Mouse (Mus musculus): Measurements from ENCODE around the gene Hdhd3. TPM values are rescaled to one million over a fixed set of nuclear protein-coding genes. Genes with fewer than 3 reads are reported as not detected.

The Hdhd3 gene
- total RNA-seq, 1 experiment, result 0.62 TPM

DNA sequence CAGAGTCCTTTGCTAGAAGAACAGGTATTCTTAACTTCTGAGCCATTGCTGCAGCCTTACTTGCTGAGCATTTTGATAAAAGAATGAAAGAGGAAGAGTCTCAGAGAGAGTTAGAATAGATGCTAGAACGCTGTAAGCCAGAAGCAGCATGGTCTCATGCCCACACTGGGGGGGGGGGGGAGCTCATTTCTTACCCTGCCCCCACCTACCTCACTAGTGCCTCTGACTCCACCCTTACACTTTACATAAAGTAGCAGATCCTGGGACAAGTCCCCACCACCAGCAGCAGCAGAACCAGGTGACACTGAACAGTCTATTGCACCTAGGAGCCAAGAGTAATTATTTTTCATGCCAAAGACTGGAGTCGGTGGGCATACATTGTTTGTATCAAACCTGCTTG lies 28.1 kb downstream of the Hdhd3 start:
- TF ChIP-seq HCFC1 (IDR thresholded peaks at IDR 0.05; ENCODE audit: borderline replicate concordance, insufficient read depth, low read length), result no peak
- TF ChIP-seq CHD2 (IDR thresholded peaks at IDR 0.05; ENCODE audit: low read depth, low read length), result no peak
- TF ChIP-seq ZNF384 (IDR thresholded peaks at IDR 0.05; ENCODE audit: low read depth, low read length), result no peak
- TF ChIP-seq MAFK (IDR thresholded peaks at IDR 0.05; ENCODE audit: insufficient read depth, low read depth, low read length), result no peak
- TF ChIP-seq ZC3H11A (IDR thresholded peaks at IDR 0.05; ENCODE audit: borderline replicate concordance, low read depth, low read length), result no peak
- no peak overlapping the region for H3K4me3 ChIP-seq (ENCODE audit: insufficient read depth in 1 of 2, low read depth in 1 of 2, low read length in 2 of 2, poor library complexity in 1 of 2, severe bottlenecking in 1 of 2)
- in situ Hi-C loops (cut with MboI; ENCODE audit: low sequenced_read_pairs in 2 of 2, unreplicated experiment in 2 of 2), result no loop called here
- no peaks in the 10 kb centered on the region for H3K4me1 ChIP-seq (ENCODE audit: control insufficient read depth in 2 of 2, insufficient read depth in 2 of 2, low read length in 2 of 2, poor library complexity in 1 of 2)
- no peaks in the 10 kb centered on the region for H3K36me3 ChIP-seq (ENCODE audit: control insufficient read depth, insufficient read depth, low read length, poor library complexity, severe bottlenecking)
- H3K9me3 ChIP-seq (ENCODE audit: control insufficient read depth, insufficient read depth, low read depth, low read length), result no peaks in the 10 kb centered on the region
- DNase-seq (ENCODE audit: low read depth, low spot score), result no peak
- H3K9ac ChIP-seq (ENCODE audit: insufficient read depth, low read depth, low read length, poor library complexity, severe bottlenecking), result no peak overlapping the region
- H3K27ac ChIP-seq (ENCODE audit: insufficient read depth, low read depth, low read length, poor library complexity, severe bottlenecking), result no peak overlapping the region

DNA sequence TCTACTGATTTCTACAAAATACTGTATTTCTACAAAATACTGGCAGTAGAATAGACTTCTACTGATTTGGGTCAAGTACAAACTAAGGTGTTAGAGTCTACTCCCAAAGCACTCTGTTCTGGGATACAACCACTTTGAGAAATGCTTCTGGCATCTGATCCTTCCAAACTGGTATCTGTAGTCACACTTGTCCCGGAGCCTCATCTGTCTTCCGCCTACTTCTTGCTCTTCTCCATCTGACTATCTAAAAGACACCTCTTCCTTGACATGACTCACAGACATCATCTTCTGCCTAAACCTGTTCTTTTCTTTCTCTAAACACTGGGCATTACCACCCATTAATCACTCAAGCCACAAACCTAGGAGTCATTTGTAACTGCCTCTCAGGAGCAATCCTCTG lies 31.2 kb downstream of the Hdhd3 start:
- DNase-seq (ENCODE audit: low read depth, low spot score), result no peak
- in situ Hi-C loops (cut with MboI; ENCODE audit: low sequenced_read_pairs in 2 of 2, unreplicated experiment in 2 of 2), result no loop called here
- Histone ChIP-seq H3K4me3 (ENCODE audit: insufficient read depth in 1 of 2, low read depth in 1 of 2, low read length in 2 of 2, poor library complexity in 1 of 2, severe bottlenecking in 1 of 2) (no peak overlapping the region), H3K9ac (ENCODE audit: insufficient read depth, low read depth, low read length, poor library complexity, severe bottlenecking) (no peak overlapping the region), H3K9me3 (ENCODE audit: control insufficient read depth, insufficient read depth, low read depth, low read length) (no peaks in the 10 kb centered on the region), H3K36me3 (ENCODE audit: control insufficient read depth, insufficient read depth, low read length, poor library complexity, severe bottlenecking) (0 out of 2 replicates have a peak, but pooled peaks cover 4% of the 10 kb centered on the region), H3K4me1 (ENCODE audit: control insufficient read depth in 2 of 2, insufficient read depth in 2 of 2, low read length in 2 of 2, poor library complexity in 1 of 2) (0 out of 4 replicates have a peak, but pooled peaks cover 0 to 2% of the 10 kb centered on the region in 2 experiments), H3K27ac (ENCODE audit: insufficient read depth, low read depth, low read length, poor library complexity, severe bottlenecking) (no peak overlapping the region)
- TF ChIP-seq ZC3H11A (IDR thresholded peaks at IDR 0.05; ENCODE audit: borderline replicate concordance, low read depth, low read length) (no peak), HCFC1 (IDR thresholded peaks at IDR 0.05; ENCODE audit: borderline replicate concordance, insufficient read depth, low read length) (no peak), MAFK (IDR thresholded peaks at IDR 0.05; ENCODE audit: insufficient read depth, low read depth, low read length) (no peak), CHD2 (IDR thresholded peaks at IDR 0.05; ENCODE audit: low read depth, low read length) (no peak), ZNF384 (IDR thresholded peaks at IDR 0.05; ENCODE audit: low read depth, low read length) (no peak)

DNA sequence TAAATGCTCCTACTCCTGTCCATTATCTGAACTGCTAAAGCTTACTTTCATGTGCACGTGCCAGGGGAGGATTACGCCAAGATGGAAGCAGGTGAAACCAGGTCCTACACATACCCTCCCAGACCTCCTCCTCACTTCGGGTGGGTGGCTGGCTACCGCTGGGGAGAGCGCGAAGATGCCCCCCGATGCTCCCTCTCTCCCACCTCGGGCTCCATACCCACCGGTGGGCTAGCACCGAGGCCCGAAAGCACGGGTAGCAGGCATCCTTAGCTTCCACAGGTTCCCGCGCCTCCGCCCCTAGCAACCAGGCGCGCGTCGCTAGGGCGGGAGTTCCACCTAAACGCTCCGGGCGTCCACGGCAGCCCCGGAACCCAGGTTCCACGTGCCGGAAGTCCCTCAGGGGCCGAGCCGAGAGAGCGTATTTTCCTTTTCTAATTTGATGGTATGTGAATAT lies 32.6 kb downstream of the Hdhd3 start, which contains the start of gene Wdr31:
TSS of gene Wdr31 (minus strand) at position 299 of the 454 bp plus-strand sequence.
- Histone ChIP-seq H3K36me3 (ENCODE audit: control insufficient read depth, insufficient read depth, low read length, poor library complexity, severe bottlenecking) (0 out of 2 replicates have a peak, but pooled peaks cover 4% of the 10 kb centered on the region), H3K9ac (ENCODE audit: insufficient read depth, low read depth, low read length, poor library complexity, severe bottlenecking) (peak within 1 kb of the TSS; percentile 70), H3K4me3 (ENCODE audit: insufficient read depth in 1 of 2, low read depth in 1 of 2, low read length in 2 of 2, poor library complexity in 1 of 2, severe bottlenecking in 1 of 2) (peak within 1 kb of the TSS; percentile 71 to 73), H3K27ac (ENCODE audit: insufficient read depth, low read depth, low read length, poor library complexity, severe bottlenecking) (no peak within 1 kb of the TSS), H3K4me1 (ENCODE audit: control insufficient read depth in 2 of 2, insufficient read depth in 2 of 2, low read length in 2 of 2, poor library complexity in 1 of 2) (0 out of 4 replicates have a peak, but pooled peaks cover 0 to 2% of the 10 kb centered on the region in 2 experiments), H3K9me3 (ENCODE audit: control insufficient read depth, insufficient read depth, low read depth, low read length) (no peaks in the 10 kb centered on the region)
- TF ChIP-seq ZNF384 (IDR thresholded peaks at IDR 0.05; ENCODE audit: low read depth, low read length) (no peak), HCFC1 (IDR thresholded peaks at IDR 0.05; ENCODE audit: borderline replicate concordance, insufficient read depth, low read length) (peak; percentile 88)
- in situ Hi-C loops (cut with MboI; ENCODE audit: low sequenced_read_pairs in 2 of 2, unreplicated experiment in 2 of 2), result no loop called here
- DNase-seq (ENCODE audit: low read depth, low spot score), result peak; percentile 69

DNA sequence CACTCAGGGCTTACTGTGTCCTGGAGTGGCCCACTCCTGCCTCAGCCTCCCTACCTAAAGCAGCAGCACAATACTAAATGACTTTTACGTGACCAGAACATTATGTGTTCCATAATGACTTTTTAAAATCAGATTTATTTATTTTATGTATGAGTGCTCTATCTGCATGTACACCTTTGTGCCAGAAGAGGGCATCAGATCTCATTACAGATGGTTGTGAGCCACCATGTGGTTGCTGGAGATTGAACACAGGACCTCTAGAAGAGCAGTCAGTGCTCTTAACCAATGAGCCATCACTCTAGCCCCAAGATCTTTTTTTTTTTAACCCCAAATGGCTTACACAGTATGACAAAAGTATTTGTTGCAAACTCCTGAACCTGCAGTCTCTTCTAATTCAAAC lies 35.1 kb downstream of the Hdhd3 start:
- no peak for DNase-seq (ENCODE audit: low read depth, low spot score)
- H3K36me3 ChIP-seq (ENCODE audit: control insufficient read depth, insufficient read depth, low read length, poor library complexity, severe bottlenecking), result peaks cover 4% of the 10 kb centered on the region; the same call in 1 of the 2 replicates
- no peak overlapping the region for H3K4me3 ChIP-seq (ENCODE audit: insufficient read depth in 1 of 2, low read depth in 1 of 2, low read length in 2 of 2, poor library complexity in 1 of 2, severe bottlenecking in 1 of 2)
- no peak overlapping the region for H3K9ac ChIP-seq (ENCODE audit: insufficient read depth, low read depth, low read length, poor library complexity, severe bottlenecking)
- no peak overlapping the region for H3K27ac ChIP-seq (ENCODE audit: insufficient read depth, low read depth, low read length, poor library complexity, severe bottlenecking)
- TF ChIP-seq ZC3H11A (IDR thresholded peaks at IDR 0.05; ENCODE audit: borderline replicate concordance, low read depth, low read length) (no peak), HCFC1 (IDR thresholded peaks at IDR 0.05; ENCODE audit: borderline replicate concordance, insufficient read depth, low read length) (no peak), CHD2 (IDR thresholded peaks at IDR 0.05; ENCODE audit: low read depth, low read length) (no peak), MAFK (IDR thresholded peaks at IDR 0.05; ENCODE audit: insufficient read depth, low read depth, low read length) (no peak), ZNF384 (IDR thresholded peaks at IDR 0.05; ENCODE audit: low read depth, low read length) (no peak)
- in situ Hi-C loops (cut with MboI; ENCODE audit: low sequenced_read_pairs in 2 of 2, unreplicated experiment in 2 of 2), result no loop called here
- H3K4me1 ChIP-seq (ENCODE audit: control insufficient read depth in 2 of 2, insufficient read depth in 2 of 2, low read length in 2 of 2, poor library complexity in 1 of 2), result 0 out of 4 replicates have a peak, but pooled peaks cover 0 to 2% of the 10 kb centered on the region in 2 experiments
- H3K9me3 ChIP-seq (ENCODE audit: control insufficient read depth, insufficient read depth, low read depth, low read length), result no peaks in the 10 kb centered on the region

DNA sequence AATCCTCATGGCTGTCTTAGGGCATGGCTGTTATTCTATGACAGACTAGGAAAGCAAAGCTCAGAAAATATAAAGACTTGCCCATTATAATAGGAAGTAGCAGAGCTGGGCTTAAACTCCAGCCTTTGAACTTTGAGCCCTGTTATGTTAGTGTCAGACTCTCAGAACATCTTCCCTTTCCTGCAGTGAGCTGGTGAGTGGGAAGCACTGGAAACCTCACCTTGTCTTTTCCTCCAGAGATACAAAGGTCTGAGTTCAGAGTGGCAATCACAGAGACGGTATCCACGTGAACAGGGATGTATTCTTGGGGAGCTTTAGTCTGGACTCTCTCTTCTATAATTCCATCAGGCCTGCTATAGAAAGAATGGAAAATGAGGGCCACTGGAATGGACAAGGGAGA lies 40.1 kb downstream of the Hdhd3 start:
- H3K36me3 ChIP-seq (ENCODE audit: control insufficient read depth, insufficient read depth, low read length, poor library complexity, severe bottlenecking), result peaks cover 17% of the 10 kb centered on the region
- H3K9me3 ChIP-seq (ENCODE audit: control insufficient read depth, insufficient read depth, low read depth, low read length), result no peaks in the 10 kb centered on the region
- no peak for TF ChIP-seq MAFK (IDR thresholded peaks at IDR 0.05; ENCODE audit: insufficient read depth, low read depth, low read length)
- no peak for TF ChIP-seq ZNF384 (IDR thresholded peaks at IDR 0.05; ENCODE audit: low read depth, low read length)
- no peak for TF ChIP-seq ZC3H11A (IDR thresholded peaks at IDR 0.05; ENCODE audit: borderline replicate concordance, low read depth, low read length)
- no peak for TF ChIP-seq CHD2 (IDR thresholded peaks at IDR 0.05; ENCODE audit: low read depth, low read length)
- no peak for TF ChIP-seq HCFC1 (IDR thresholded peaks at IDR 0.05; ENCODE audit: borderline replicate concordance, insufficient read depth, low read length)
- H3K27ac ChIP-seq (ENCODE audit: insufficient read depth, low read depth, low read length, poor library complexity, severe bottlenecking), result no peak overlapping the region
- DNase-seq (ENCODE audit: low read depth, low spot score), result no peak
- no peak overlapping the region for H3K9ac ChIP-seq (ENCODE audit: insufficient read depth, low read depth, low read length, poor library complexity, severe bottlenecking)
- in situ Hi-C loops (cut with MboI; ENCODE audit: low sequenced_read_pairs in 2 of 2, unreplicated experiment in 2 of 2), result no loop called here
- no peak overlapping the region for H3K4me3 ChIP-seq (ENCODE audit: insufficient read depth in 1 of 2, low read depth in 1 of 2, low read length in 2 of 2, poor library complexity in 1 of 2, severe bottlenecking in 1 of 2)
- H3K4me1 ChIP-seq (ENCODE audit: control insufficient read depth in 2 of 2, insufficient read depth in 2 of 2, low read length in 2 of 2, poor library complexity in 1 of 2), result 0 out of 4 replicates have a peak, but pooled peaks cover 0 to 2% of the 10 kb centered on the region in 2 experiments
